Mouse (Mus musculus) Patski (cell line): ENCODE results near the gene Elavl4. TPM values are rescaled to one million over a fixed set of nuclear protein-coding genes. Genes with fewer than 3 reads are reported as not detected.
A peak's percentile ranks its signal among the peaks of the same experiment; 100 is the strongest.

Source experiments
- ATAC-seq: fragments of 100-300 bp; one replicate; pipeline ENCODE4 v1.8.0; 2021
- CTCF ChIA-PET: fragments of 350-600 bp; sonication (Branson Sonifier 250); formaldehyde crosslinking; loops from one replicate; lab custom pipeline; 2022; ENCODE audit warnings: inconsistent platforms; lab: Charles Lee
- POLR2A ChIA-PET: fragments of 350-600 bp; sonication (Branson Sonifier 250); formaldehyde crosslinking; loops from one replicate; lab custom pipeline; 2022; ENCODE audit warnings: antibody characterized with exemption, inconsistent platforms; lab: Charles Lee
- DNase-seq: peaks from one replicate; pipeline ENCODE4 v3.0.0-alpha.2; 2011; ENCODE audit warnings: low read depth, low spot score
- H3K27me3 ChIP-seq: fragments of 371-371 bp; one replicate; pipeline ENCODE4 v1.5.1; 2021
- CTCF ChIP-seq: fragments of 100-300 bp; IDR thresholded peaks from one replicate; pipeline ENCODE4 v1.5.1; 2021
- in situ Hi-C: fragments of 300-500 bp; cut with MboI; formaldehyde crosslinking; loops from 3 replicates; pipeline ENCODE4 v1.11.1; 2018; ENCODE audit warnings: low pct_unique_long_range_greater_than_20kb, mixed read lengths
- polyA plus RNA-seq: library from polyadenylated mRNA; unstranded; gene quantifications from one replicate; pipeline ENCODE4 v1.2.3, GENCODE M21; 2021

Gene Elavl4
- polyA plus RNA-seq, 1 experiment from 2014 or later, result 0.04 TPM

DNA sequence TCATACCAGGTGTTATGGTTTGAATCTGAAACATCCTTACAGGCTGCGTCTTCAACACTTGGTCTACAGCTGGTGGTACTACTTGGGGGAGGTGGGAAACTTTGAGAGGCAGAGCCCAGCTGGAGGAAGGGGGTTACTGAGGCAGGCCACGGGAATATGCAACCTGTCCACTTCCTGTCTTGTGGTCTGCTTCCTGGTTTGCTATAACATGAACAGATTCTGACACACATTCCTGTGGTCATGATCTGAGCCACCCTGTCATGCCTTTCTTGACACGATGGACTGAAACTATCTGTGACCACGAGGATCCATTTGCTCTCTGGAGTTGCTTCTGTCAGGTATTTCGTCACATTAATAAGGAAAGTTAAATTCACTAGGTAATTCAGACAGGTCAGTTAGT lies 179.7 kb downstream of the Elavl4 start:
- no peak for DNase-seq
- in situ Hi-C loops, result no loop called here
- TF ChIP-seq CTCF, result no peak
- peak; percentile 65 for ATAC-seq
- no peaks in the 10 kb centered on the region for H3K27me3 ChIP-seq
- ChIA-PET CTCF (interaction anchor here (0.9 to 2.0 kb wide), 2 partner anchors 12 to 121 kb away, joined by 3 to 5 read pairs; no protein-coding TSS in a partner anchor), POLR2A (no interaction called here)

DNA sequence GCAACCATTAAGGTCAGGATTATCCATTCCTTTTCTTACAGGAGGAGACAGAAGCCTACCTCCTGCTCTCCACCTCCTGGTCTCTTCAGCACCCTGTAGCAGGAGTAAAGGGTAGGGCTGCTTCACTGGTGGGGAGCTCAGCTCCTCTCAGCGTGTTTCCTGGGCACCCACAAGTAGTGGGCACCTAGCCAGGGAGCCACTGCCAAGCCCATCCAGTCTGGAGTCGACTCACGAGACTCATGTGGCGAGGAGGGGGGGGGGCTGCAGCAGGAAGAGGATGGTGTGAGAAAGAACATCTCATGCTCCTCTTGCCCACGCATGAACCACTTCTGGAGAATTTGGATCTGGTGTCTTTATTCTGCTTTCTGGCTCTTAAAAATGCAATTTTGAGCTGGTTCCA lies 186.5 kb downstream of the Elavl4 start:
- ChIA-PET POLR2A (no interaction called here), CTCF (interaction anchor here (2.2 kb wide), 1 partner anchor 10 kb away, joined by 7 read pairs; no protein-coding TSS in a partner anchor)
- TF ChIP-seq CTCF, result no peak
- ATAC-seq, result no peak
- in situ Hi-C loops, result no loop called here
- H3K27me3 ChIP-seq, result no peaks in the 10 kb centered on the region
- no peak for DNase-seq

DNA sequence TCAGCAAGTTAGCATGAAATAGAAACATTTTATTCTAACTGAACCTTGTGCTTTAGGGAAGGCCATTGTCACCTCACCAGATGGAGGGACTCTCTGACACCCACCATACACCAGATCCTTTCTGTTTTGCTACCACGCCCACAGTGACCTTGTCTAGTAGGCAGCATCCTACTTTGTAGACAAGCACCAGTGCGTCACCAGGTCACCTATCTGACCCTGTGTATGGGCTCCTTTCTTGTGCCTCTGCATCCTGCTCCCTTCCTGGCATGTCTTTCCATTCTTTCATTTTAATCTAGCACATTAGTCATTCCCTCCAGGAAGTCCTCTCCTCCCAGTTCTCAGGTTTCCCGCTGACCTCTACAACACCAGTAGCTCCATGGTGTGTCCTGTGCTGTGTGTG lies 190.1 kb downstream of the Elavl4 start:
- POLR2A ChIA-PET, result interaction anchor here (0.8 kb wide), 1 partner anchor 84 kb away, joined by 3 read pairs; no protein-coding TSS in a partner anchor
- CTCF ChIA-PET, result no interaction called here
- no peak for TF ChIP-seq CTCF
- H3K27me3 ChIP-seq, result no peaks in the 10 kb centered on the region
- DNase-seq (no peak), ATAC-seq (no peak)
- in situ Hi-C loops, result no loop called here

DNA sequence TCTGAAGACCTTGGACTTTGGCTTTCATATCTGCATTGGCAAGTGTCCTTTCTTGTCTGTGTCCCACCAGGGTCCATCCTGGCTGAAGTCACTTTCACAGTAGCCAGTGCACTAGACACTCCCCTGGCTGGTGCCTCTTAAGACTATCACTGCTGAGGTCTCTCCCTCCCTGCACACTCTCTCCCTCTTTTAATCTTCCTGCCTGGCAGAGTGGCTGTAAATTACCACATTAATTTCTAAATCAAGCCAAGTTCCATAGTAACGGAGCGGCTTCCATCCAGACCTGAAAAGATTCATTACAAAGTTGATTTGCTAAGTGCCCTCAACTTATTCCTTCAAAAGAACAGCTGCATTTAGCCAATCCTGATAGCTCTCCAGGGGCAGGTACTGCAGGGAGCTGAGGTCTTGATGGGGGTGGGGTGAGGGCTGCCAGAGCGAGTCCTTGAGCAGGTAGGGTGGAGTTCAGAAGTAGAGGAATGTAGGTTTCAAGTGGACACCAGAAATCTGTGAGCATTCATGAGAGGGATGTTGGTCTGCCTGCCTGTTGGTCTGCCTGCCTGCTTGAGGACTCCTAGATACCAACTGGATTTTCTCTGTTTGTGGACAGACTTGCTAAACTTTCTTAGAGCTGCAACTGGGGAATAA lies 194.1 kb downstream of the Elavl4 start:
- DNase-seq, result no peak
- ATAC-seq, result no peak
- no peak for TF ChIP-seq CTCF

DNA sequence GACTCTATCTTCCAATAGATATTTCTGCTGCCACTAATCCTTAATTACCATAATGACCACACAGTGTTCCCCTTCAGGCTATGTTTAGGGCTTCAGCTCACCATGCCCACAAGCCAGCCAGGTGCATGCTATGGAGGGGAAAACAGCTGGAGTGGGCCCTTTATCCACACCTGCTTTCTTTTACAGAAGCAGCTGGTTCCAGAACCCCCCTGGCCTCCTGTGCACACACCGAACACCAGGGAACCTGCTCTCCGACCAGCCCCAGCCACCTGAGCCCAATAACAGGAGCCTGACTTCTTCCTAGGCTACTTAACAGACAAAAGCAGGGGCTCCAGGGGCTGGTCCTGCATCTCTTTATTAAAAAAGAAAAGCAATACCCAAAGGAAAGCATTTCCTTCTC lies 195.8 kb downstream of the Elavl4 start:
- in situ Hi-C loops, result no loop called here
- H3K27me3 ChIP-seq, result no peaks in the 10 kb centered on the region
- ChIA-PET CTCF (no interaction called here), POLR2A (no interaction called here)
- DNase-seq, result no peak
- no peak for TF ChIP-seq CTCF
- no peak for ATAC-seq

More for the DNA sequence above, 194.1 kb downstream of the Elavl4 start:
- no peaks in the 10 kb centered on the region for H3K27me3 ChIP-seq
- in situ Hi-C loops, result no loop called here
- POLR2A ChIA-PET, result no interaction called here
- CTCF ChIA-PET, result no interaction called here

Other genes starting within 250 kb of the Elavl4 start
- 0.27 TPM for gene Agbl4, start 45.8 kb upstream of the Elavl4 start, polyA plus RNA-seq